Mouse (Mus musculus) kidney, adult 9 months (tissue): Measurements from ENCODE around the gene H13.

ENCODE experiments used
- DNase-seq: peaks from one replicate; pipeline ENCODE4 v3.0.0; 2022

Gene H13

GRCm38 (mm10) chr2:152704256-152704605 is 35.0 kb downstream of the H13 start:
- no peak for DNase-seq

- DNase-seq, result no peak
Measured at GRCm38 (mm10) chr2:152704811-152705370, 35.6 kb downstream of the H13 start.

- peak; percentile 73 for DNase-seq
Measured at GRCm38 (mm10) chr2:152705993-152706571, 36.8 kb downstream of the H13 start.

- DNase-seq, result no peak
Measured at GRCm38 (mm10) chr2:152707186-152707585, 37.9 kb downstream of the H13 start.

GRCm38 (mm10) chr2:152707627-152708026 is 38.4 kb downstream of the H13 start:
- DNase-seq, result peak; percentile 97

- DNase-seq, result no peak
Measured at GRCm38 (mm10) chr2:152709066-152709465, 39.8 kb downstream of the H13 start.

GRCm38 (mm10) chr2:152716241-152716772 is 47.0 kb downstream of the H13 start:
- DNase-seq, result peak; percentile 39

GRCm38 (mm10) chr2:152717652-152718051 is 48.4 kb downstream of the H13 start:
- no peak for DNase-seq

GRCm38 (mm10) chr2:152718076-152718475 is 48.8 kb downstream of the H13 start:
- no peak for DNase-seq

- no peak for DNase-seq
Measured at GRCm38 (mm10) chr2:152723651-152724331, 54.5 kb downstream of the H13 start.

- DNase-seq, result no peak
Measured at GRCm38 (mm10) chr2:152724332-152724723, 55.1 kb downstream of the H13 start.

GRCm38 (mm10) chr2:152725178-152725750 is 56.0 kb downstream of the H13 start:
- no peak for DNase-seq

GRCm38 (mm10) chr2:152726213-152726612 is 57.0 kb downstream of the H13 start:
- DNase-seq, result no peak

GRCm38 (mm10) chr2:152726751-152727335 is 57.6 kb downstream of the H13 start:
- no peak for DNase-seq

- DNase-seq, result peak; percentile 77
Measured at GRCm38 (mm10) chr2:152727795-152728510, 58.7 kb downstream of the H13 start.

- DNase-seq, result peak; percentile 53
Measured at GRCm38 (mm10) chr2:152728594-152728993, 59.3 kb downstream of the H13 start.

- peak; percentile 89 for DNase-seq
Measured at GRCm38 (mm10) chr2:152729013-152729635, 59.9 kb downstream of the H13 start.

GRCm38 (mm10) chr2:152729636-152730020 is 60.4 kb downstream of the H13 start:
- DNase-seq, result peak; percentile 64

GRCm38 (mm10) chr2:152733201-152733600 is 63.9 kb downstream of the H13 start:
- DNase-seq, result peak; percentile 47

GRCm38 (mm10) chr2:152734501-152734900 is 65.2 kb downstream of the H13 start:
- DNase-seq, result no peak

- DNase-seq, result peak; percentile 97
Measured at GRCm38 (mm10) chr2:152734984-152735383, 65.7 kb downstream of the H13 start.

GRCm38 (mm10) chr2:152736090-152736601 is 66.9 kb downstream of the H13 start, which contains the start of gene Id1:
TSS of gene Id1 (plus strand) at chr2:152736251.
- DNase-seq, result peak; percentile 95
